Mouse (Mus musculus): ENCODE data around the gene Ist1. TPM values are rescaled to one million over a fixed set of nuclear protein-coding genes. Genes with fewer than 3 reads are reported as not detected.

Ist1 gene
- 147 TPM for polyA plus RNA-seq (2015; fragmentation: Illumina TruSeq; extraction: RNeasy Lipid Tissue Mini Kit (QIAGEN cat#74804); ENCODE audit: insufficient read depth, low replicate concordance)

DNA sequence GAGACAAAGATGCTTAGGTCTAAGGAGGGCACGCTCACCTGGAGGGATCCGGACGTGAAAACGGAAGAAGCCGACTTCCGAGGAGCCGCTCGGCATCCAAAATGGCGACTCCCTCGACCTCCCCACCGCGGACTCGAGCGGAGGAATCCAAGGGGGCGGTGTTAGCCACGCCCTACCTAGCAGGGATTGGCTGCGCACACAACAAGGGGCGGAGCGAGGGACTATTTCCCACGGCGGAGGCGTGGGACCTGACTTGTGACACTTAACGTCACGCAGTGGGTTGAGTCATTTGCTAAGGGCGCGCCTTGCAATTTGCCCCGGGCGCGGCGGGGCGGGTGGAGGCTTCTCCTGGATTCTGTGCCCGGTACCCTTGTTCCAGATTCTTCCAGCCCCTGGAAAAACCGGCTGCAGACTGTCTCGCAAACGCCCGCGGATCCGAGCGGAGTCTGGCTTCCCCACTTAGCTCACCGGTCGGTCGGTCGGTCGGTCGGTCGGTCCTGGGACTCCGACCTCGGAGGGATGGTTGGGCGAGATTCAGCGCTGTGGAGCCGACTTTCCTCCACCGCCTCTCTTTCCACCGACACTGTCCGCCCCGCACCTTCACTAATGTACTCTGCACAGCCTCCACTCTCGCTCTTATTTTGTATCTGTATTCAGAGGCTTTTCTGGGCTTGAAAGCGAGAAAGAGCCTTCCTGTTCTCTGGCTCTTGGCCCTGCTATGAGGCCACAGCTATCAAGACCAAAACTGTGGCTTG, at the start of gene Ist1:
TSS of gene Ist1 (minus strand) at position 115 of the 755 bp plus-strand sequence.

GRCm38 (mm10) chr8:109737237-109738048, 44.4 kb upstream of the Ist1 start, which contains the start of gene Atxn1l:
Atxn1l (minus strand) TSS chr8:109737739.

GRCm38 (mm10) chr8:109705320-109706075, 12.4 kb upstream of the Ist1 start, which contains the start of gene Zfp821:
Zfp821 (plus strand) TSS chr8:109705546.

Other genes starting within 250 kb of the Ist1 start
- gene Pmfbp1, start 199.2 kb downstream of the Ist1 start, polyA plus RNA-seq (2015; fragmentation: Illumina TruSeq; extraction: RNeasy Lipid Tissue Mini Kit (QIAGEN cat#74804); ENCODE audit: insufficient read depth, low replicate concordance), result not detected
- 15.0 TPM for gene Dhx38, start 127.4 kb downstream of the Ist1 start, polyA plus RNA-seq (2015; fragmentation: Illumina TruSeq; extraction: RNeasy Lipid Tissue Mini Kit (QIAGEN cat#74804); ENCODE audit: insufficient read depth, low replicate concordance)
- gene Txnl4b, start 127.4 kb downstream of the Ist1 start, polyA plus RNA-seq (2015; fragmentation: Illumina TruSeq; extraction: RNeasy Lipid Tissue Mini Kit (QIAGEN cat#74804); ENCODE audit: insufficient read depth, low replicate concordance), result 10.6 TPM
- gene Hp, start 114.1 kb downstream of the Ist1 start, polyA plus RNA-seq (2015; fragmentation: Illumina TruSeq; extraction: RNeasy Lipid Tissue Mini Kit (QIAGEN cat#74804); ENCODE audit: insufficient read depth, low replicate concordance), result 9.4 TPM
- gene Dhodh, start 84.6 kb downstream of the Ist1 start, polyA plus RNA-seq (2015; fragmentation: Illumina TruSeq; extraction: RNeasy Lipid Tissue Mini Kit (QIAGEN cat#74804); ENCODE audit: insufficient read depth, low replicate concordance), result 10.8 TPM
- 1.6 TPM for gene Pkd1l3, start 78.7 kb downstream of the Ist1 start, polyA plus RNA-seq (2015; fragmentation: Illumina TruSeq; extraction: RNeasy Lipid Tissue Mini Kit (QIAGEN cat#74804); ENCODE audit: insufficient read depth, low replicate concordance)
- gene Zfp821, start 12.3 kb upstream of the Ist1 start, polyA plus RNA-seq (2015; fragmentation: Illumina TruSeq; extraction: RNeasy Lipid Tissue Mini Kit (QIAGEN cat#74804); ENCODE audit: insufficient read depth, low replicate concordance), result 10.2 TPM
- gene Atxn1l, start 44.5 kb upstream of the Ist1 start, polyA plus RNA-seq (2015; fragmentation: Illumina TruSeq; extraction: RNeasy Lipid Tissue Mini Kit (QIAGEN cat#74804); ENCODE audit: insufficient read depth, low replicate concordance), result 21.4 TPM
- 115 TPM for gene Ap1g1, start 85.3 kb upstream of the Ist1 start, polyA plus RNA-seq (2015; fragmentation: Illumina TruSeq; extraction: RNeasy Lipid Tissue Mini Kit (QIAGEN cat#74804); ENCODE audit: insufficient read depth, low replicate concordance)
- gene Phlpp2, start 175.3 kb upstream of the Ist1 start, polyA plus RNA-seq (2015; fragmentation: Illumina TruSeq; extraction: RNeasy Lipid Tissue Mini Kit (QIAGEN cat#74804); ENCODE audit: insufficient read depth, low replicate concordance), result 11.9 TPM